Mouse (Mus musculus): ENCODE results near the gene Zfp428. TPM values are rescaled to one million over a fixed set of nuclear protein-coding genes. Genes with fewer than 3 reads are reported as not detected.

Zfp428 gene
- polyA plus RNA-seq, 1 experiment from 2014 or later: 28.2 TPM

- no peak for ATAC-seq (ENCODE audit: insufficient number of reproducible peaks, insufficient read depth, low FRiP score, low read depth)
- H3K4me3 ChIP-seq (ENCODE audit: control insufficient read depth in 1 of 2, insufficient read depth in 1 of 2, low read depth in 1 of 2, low read length in 2 of 2): no peak overlapping the region
- H3K27me3 ChIP-seq (ENCODE audit: control insufficient read depth, insufficient read depth, low read length): no peaks in the 10 kb centered on the region
- H3K9me3 ChIP-seq (ENCODE audit: control insufficient read depth, low read length): no peaks in the 10 kb centered on the region
- H3K4me2 ChIP-seq (ENCODE audit: low read length): no peak overlapping the region
- 97% methylated on average over 10 of the region's 10 CpGs for WGBS
- H3K4me1 ChIP-seq (ENCODE audit: control insufficient read depth in 2 of 2, insufficient read depth in 2 of 2, low read length in 2 of 2): no peaks in the 10 kb centered on the region
- H3K36me3 ChIP-seq (ENCODE audit: control insufficient read depth, insufficient read depth, low read length): peaks cover 55% of the 10 kb centered on the region
- no peak overlapping the region for H3K27ac ChIP-seq (replicated peaks in 1 of 2; ENCODE audit: control insufficient read depth in 1 of 2, insufficient read depth in 1 of 2, low read depth in 2 of 2, low read length in 2 of 2)
- H3K9ac ChIP-seq (ENCODE audit: low read length): no peak overlapping the region
Observed at GRCm38 (mm10) chr7:24555786-24556185, 49.0 kb downstream of the Zfp428 start.

DNA sequence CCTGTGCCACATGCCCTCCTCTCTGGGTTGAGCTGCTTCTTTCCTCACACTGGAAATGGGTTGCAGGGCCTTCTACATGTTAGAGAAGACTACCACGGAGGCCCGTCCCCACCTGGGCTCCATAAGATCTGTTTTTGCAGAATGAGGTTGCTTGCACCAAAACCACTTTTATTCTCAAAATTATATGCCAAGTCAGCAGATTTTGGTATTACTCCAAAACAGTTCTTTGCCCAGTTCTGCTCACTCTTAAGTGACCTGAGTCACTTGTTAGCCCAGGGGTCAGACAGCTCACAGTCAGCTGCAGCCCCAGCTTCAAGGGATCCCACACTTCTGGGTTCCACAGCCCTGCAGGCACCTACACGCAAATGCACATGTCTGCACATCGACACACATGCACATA lies 54.6 kb downstream of the Zfp428 start:
- H3K9me3 ChIP-seq (ENCODE audit: control insufficient read depth, low read length): no peaks in the 10 kb centered on the region
- no peak for ATAC-seq (ENCODE audit: insufficient number of reproducible peaks, insufficient read depth, low FRiP score, low read depth)
- no peak overlapping the region for H3K4me2 ChIP-seq (ENCODE audit: low read length)
- H3K4me3 ChIP-seq (ENCODE audit: control insufficient read depth in 1 of 2, insufficient read depth in 1 of 2, low read depth in 1 of 2, low read length in 2 of 2): no peak overlapping the region
- no peak overlapping the region for H3K27ac ChIP-seq (replicated peaks in 1 of 2; ENCODE audit: control insufficient read depth in 1 of 2, insufficient read depth in 1 of 2, low read depth in 2 of 2, low read length in 2 of 2)
- no peak overlapping the region for H3K9ac ChIP-seq (ENCODE audit: low read length)
- WGBS: 92% methylated on average over 4 of the region's 4 CpGs
- H3K36me3 ChIP-seq (ENCODE audit: control insufficient read depth, insufficient read depth, low read length): peaks cover 58% of the 10 kb centered on the region
- no peaks in the 10 kb centered on the region for H3K27me3 ChIP-seq (ENCODE audit: control insufficient read depth, insufficient read depth, low read length)
- H3K4me1 ChIP-seq (ENCODE audit: control insufficient read depth in 2 of 2, insufficient read depth in 2 of 2, low read length in 2 of 2): no peaks in the 10 kb centered on the region

- H3K4me3 ChIP-seq (ENCODE audit: control insufficient read depth in 1 of 2, insufficient read depth in 1 of 2, low read depth in 1 of 2, low read length in 2 of 2): no peak overlapping the region
- WGBS: 87% methylated on average over 8 of the region's 8 CpGs
- H3K27ac ChIP-seq (replicated peaks in 1 of 2; ENCODE audit: control insufficient read depth in 1 of 2, insufficient read depth in 1 of 2, low read depth in 2 of 2, low read length in 2 of 2): no peak overlapping the region
- no peak overlapping the region for H3K9ac ChIP-seq (ENCODE audit: low read length)
- H3K27me3 ChIP-seq (ENCODE audit: control insufficient read depth, insufficient read depth, low read length): no peaks in the 10 kb centered on the region
- no peak overlapping the region for H3K4me2 ChIP-seq (ENCODE audit: low read length)
- no peaks in the 10 kb centered on the region for H3K9me3 ChIP-seq (ENCODE audit: control insufficient read depth, low read length)
- no peaks in the 10 kb centered on the region for H3K4me1 ChIP-seq (ENCODE audit: control insufficient read depth in 2 of 2, insufficient read depth in 2 of 2, low read length in 2 of 2)
- no peak for ATAC-seq (ENCODE audit: insufficient number of reproducible peaks, insufficient read depth, low FRiP score, low read depth)
- H3K36me3 ChIP-seq (ENCODE audit: control insufficient read depth, insufficient read depth, low read length): peaks cover 68% of the 10 kb centered on the region
Observed at GRCm38 (mm10) chr7:24563191-24563836, 56.5 kb downstream of the Zfp428 start.

GRCm38 (mm10) chr7:24563837-24564206 lies 57.0 kb downstream of the Zfp428 start:
- 86% methylated on average over 4 of the region's 4 CpGs for WGBS

GRCm38 (mm10) chr7:24564607-24565265 lies 57.9 kb downstream of the Zfp428 start:
- Histone ChIP-seq H3K27me3 (ENCODE audit: control insufficient read depth, insufficient read depth, low read length) (no peaks in the 10 kb centered on the region), H3K36me3 (ENCODE audit: control insufficient read depth, insufficient read depth, low read length) (peaks cover 68% of the 10 kb centered on the region), H3K4me2 (ENCODE audit: low read length) (no peak overlapping the region), H3K27ac (replicated peaks in 1 of 2; ENCODE audit: control insufficient read depth in 1 of 2, insufficient read depth in 1 of 2, low read depth in 2 of 2, low read length in 2 of 2) (no peak overlapping the region), H3K4me1 (ENCODE audit: control insufficient read depth in 2 of 2, insufficient read depth in 2 of 2, low read length in 2 of 2) (no peaks in the 10 kb centered on the region), H3K9me3 (ENCODE audit: control insufficient read depth, low read length) (no peaks in the 10 kb centered on the region), H3K9ac (ENCODE audit: low read length) (no peak overlapping the region), H3K4me3 (ENCODE audit: control insufficient read depth in 1 of 2, insufficient read depth in 1 of 2, low read depth in 1 of 2, low read length in 2 of 2) (no peak overlapping the region)
- no peak for ATAC-seq (ENCODE audit: insufficient number of reproducible peaks, insufficient read depth, low FRiP score, low read depth)
- 73% methylated on average over 6 of the region's 6 CpGs for WGBS

More at GRCm38 (mm10) chr7:24563837-24564206, 57.0 kb downstream of the Zfp428 start:
- peaks cover 73% of the 10 kb centered on the region for H3K36me3 ChIP-seq (ENCODE audit: control insufficient read depth, insufficient read depth, low read length)
- H3K4me3 ChIP-seq (ENCODE audit: control insufficient read depth in 1 of 2, insufficient read depth in 1 of 2, low read depth in 1 of 2, low read length in 2 of 2): no peak overlapping the region
- no peaks in the 10 kb centered on the region for H3K4me1 ChIP-seq (ENCODE audit: control insufficient read depth in 2 of 2, insufficient read depth in 2 of 2, low read length in 2 of 2)
- no peak overlapping the region for H3K4me2 ChIP-seq (ENCODE audit: low read length)
- no peaks in the 10 kb centered on the region for H3K9me3 ChIP-seq (ENCODE audit: control insufficient read depth, low read length)
- H3K27ac ChIP-seq (replicated peaks in 1 of 2; ENCODE audit: control insufficient read depth in 1 of 2, insufficient read depth in 1 of 2, low read depth in 2 of 2, low read length in 2 of 2): no peak overlapping the region
- no peaks in the 10 kb centered on the region for H3K27me3 ChIP-seq (ENCODE audit: control insufficient read depth, insufficient read depth, low read length)
- H3K9ac ChIP-seq (ENCODE audit: low read length): no peak overlapping the region
- no peak for ATAC-seq (ENCODE audit: insufficient number of reproducible peaks, insufficient read depth, low FRiP score, low read depth)

Other genes starting within 250 kb of the Zfp428 start
- 5.0 and 6.5 TPM in 2 replicates for gene Zfp93, start 236.6 kb upstream of the Zfp428 start, polyA plus RNA-seq (2014; fragmentation: Nextera tagmentation; extraction: Ambion mirVana)
- 12.9 and 15.9 TPM in 2 replicates for gene Zfp61, start 205.8 kb upstream of the Zfp428 start, polyA plus RNA-seq (2014; fragmentation: Nextera tagmentation; extraction: Ambion mirVana)
- gene Zfp94, start 190.3 kb upstream of the Zfp428 start, polyA plus RNA-seq (2014; fragmentation: Nextera tagmentation; extraction: Ambion mirVana): 4.5 and 6.3 TPM in 2 replicates
- gene Tescl, start 173.1 kb upstream of the Zfp428 start, polyA plus RNA-seq (2014; fragmentation: Nextera tagmentation; extraction: Ambion mirVana): not detected in 2 replicates
- not detected in 2 replicates for gene Lypd5, start 157.8 kb upstream of the Zfp428 start, polyA plus RNA-seq (2014; fragmentation: Nextera tagmentation; extraction: Ambion mirVana)
- gene Kcnn4, start 136.7 kb upstream of the Zfp428 start, polyA plus RNA-seq (2014; fragmentation: Nextera tagmentation; extraction: Ambion mirVana): 1.4 and 1.8 TPM in 2 replicates
- gene Smg9, start 107.4 kb upstream of the Zfp428 start, polyA plus RNA-seq (2014; fragmentation: Nextera tagmentation; extraction: Ambion mirVana): 18.4 and 20.7 TPM in 2 replicates
- gene Irgc1, start 54.7 kb upstream of the Zfp428 start, polyA plus RNA-seq (2014; fragmentation: Nextera tagmentation; extraction: Ambion mirVana): not detected in 2 replicates
- gene Plaur, start 44.5 kb upstream of the Zfp428 start, polyA plus RNA-seq (2014; fragmentation: Nextera tagmentation; extraction: Ambion mirVana): 7.9 and 8.2 TPM in 2 replicates
- 0.46 and 0.47 TPM in 2 replicates for gene Cadm4, start 25.0 kb upstream of the Zfp428 start, polyA plus RNA-seq (2014; fragmentation: Nextera tagmentation; extraction: Ambion mirVana)
- gene AC161166.1, start 5.4 kb downstream of the Zfp428 start, polyA plus RNA-seq (2014; fragmentation: Nextera tagmentation; extraction: Ambion mirVana): 0.38 TPM in 1 of 2 replicates, not detected in the other
- gene Irgq, start 23.7 kb downstream of the Zfp428 start, polyA plus RNA-seq (2014; fragmentation: Nextera tagmentation; extraction: Ambion mirVana): 7.4 and 8.0 TPM in 2 replicates
- gene Pinlyp, start 39.1 kb downstream of the Zfp428 start, polyA plus RNA-seq (2014; fragmentation: Nextera tagmentation; extraction: Ambion mirVana): not detected in 2 replicates
- gene Xrcc1, start 39.3 kb downstream of the Zfp428 start, polyA plus RNA-seq (2014; fragmentation: Nextera tagmentation; extraction: Ambion mirVana): 54.6 and 57.4 TPM in 2 replicates
- 24.8 and 26.2 TPM in 2 replicates for gene Ethe1, start 80.5 kb downstream of the Zfp428 start, polyA plus RNA-seq (2014; fragmentation: Nextera tagmentation; extraction: Ambion mirVana)
- gene Zfp575, start 80.6 kb downstream of the Zfp428 start, polyA plus RNA-seq (2014; fragmentation: Nextera tagmentation; extraction: Ambion mirVana): 0.36 and 0.49 TPM in 2 replicates
- 0.08 TPM in 1 of 2 replicates, not detected in the other for gene Phldb3, start 103.8 kb downstream of the Zfp428 start, polyA plus RNA-seq (2014; fragmentation: Nextera tagmentation; extraction: Ambion mirVana)
- not detected in 2 replicates for gene Lypd3, start 129.5 kb downstream of the Zfp428 start, polyA plus RNA-seq (2014; fragmentation: Nextera tagmentation; extraction: Ambion mirVana)
- gene Tex101, start 169.7 kb downstream of the Zfp428 start, polyA plus RNA-seq (2014; fragmentation: Nextera tagmentation; extraction: Ambion mirVana): not detected in 2 replicates
- gene BC049730, start 202.2 kb downstream of the Zfp428 start, polyA plus RNA-seq (2014; fragmentation: Nextera tagmentation; extraction: Ambion mirVana): not detected in 2 replicates
- not detected in 2 replicates for gene Gm4763, start 219.9 kb downstream of the Zfp428 start, polyA plus RNA-seq (2014; fragmentation: Nextera tagmentation; extraction: Ambion mirVana)

Data from heart, embryonic 14.5 days (tissue).